Mouse (Mus musculus): ENCODE data around the gene Dscam. TPM values are rescaled to one million over a fixed set of nuclear protein-coding genes. Genes with fewer than 3 reads are reported as not detected.

Gene Dscam
- polyA plus RNA-seq, 1 experiment from 2014 or later = 0.05 TPM

DNA sequence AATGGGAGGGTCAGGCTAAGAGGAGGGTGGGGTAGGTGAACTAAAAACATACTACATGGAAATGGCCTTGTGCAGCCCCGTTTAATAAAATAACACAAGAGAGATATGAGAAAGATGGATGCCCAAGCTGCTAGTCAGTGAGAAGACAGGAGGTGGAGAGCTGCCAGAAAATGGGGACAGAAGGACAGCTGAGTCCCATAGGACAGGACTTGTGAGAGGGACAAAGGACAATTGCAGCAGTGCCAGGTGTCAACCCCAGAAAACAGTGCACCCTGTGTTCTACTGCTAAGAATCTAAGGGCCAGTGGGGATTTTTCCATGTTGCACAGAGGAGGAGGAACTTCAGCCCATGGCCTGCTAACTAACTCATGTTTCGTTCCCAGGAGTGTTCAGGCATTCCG, 470.0 kb downstream of the Dscam start:
- no peaks in the 10 kb centered on the region for H3K9me3 ChIP-seq (replicated peaks; ENCODE audit: low read length)
- H3K4me1 ChIP-seq (replicated peaks; ENCODE audit: insufficient read depth, low read length) = no peaks in the 10 kb centered on the region
- ATAC-seq (replicated peaks; ENCODE audit: low FRiP score, low read depth) = no peak
- H3K27ac ChIP-seq = no peak overlapping the region
- 59% methylated on average over 3 of the region's 3 CpGs for WGBS
- H3K9ac ChIP-seq (ENCODE audit: low read depth, low read length) = no peak overlapping the region
- H3K4me2 ChIP-seq (ENCODE audit: low read length) = no peak overlapping the region
- no peak overlapping the region for H3K4me3 ChIP-seq (replicated peaks; ENCODE audit: low read depth, low read length)
- DNase-seq (ENCODE audit: low spot score) = no peak
- no peaks in the 10 kb centered on the region for H3K36me3 ChIP-seq (ENCODE audit: insufficient read depth, low read length)
- H3K27me3 ChIP-seq (ENCODE audit: insufficient read depth, low read length) = no peaks in the 10 kb centered on the region
- TF ChIP-seq CTCF (IDR thresholded peaks at IDR 0.05; ENCODE audit: low read depth) = no peak

DNA sequence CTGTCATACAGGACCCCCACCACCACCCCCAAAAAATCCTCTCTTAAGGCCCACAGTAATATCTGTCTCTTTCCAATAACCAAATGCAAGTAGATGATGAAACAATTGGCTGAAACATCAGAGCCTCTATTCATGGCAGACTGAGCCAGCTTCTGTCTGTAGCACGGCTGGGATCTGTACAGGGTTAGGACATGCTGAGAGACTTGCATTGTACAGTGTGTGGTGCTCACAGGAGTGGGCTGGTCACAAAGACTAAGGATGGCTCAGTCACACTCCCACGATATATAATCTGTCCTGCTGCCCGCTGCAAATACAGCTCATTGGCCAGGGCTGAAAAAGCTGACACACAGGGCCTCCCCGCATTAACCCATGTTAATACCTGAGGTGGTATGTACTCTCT, 474.7 kb downstream of the Dscam start:
- WGBS = 76% methylated on average over 4 of the region's 4 CpGs
- Histone ChIP-seq H3K27me3 (ENCODE audit: insufficient read depth, low read length) (no peaks in the 10 kb centered on the region), H3K4me2 (ENCODE audit: low read length) (no peak overlapping the region), H3K9me3 (replicated peaks; ENCODE audit: low read length) (no peaks in the 10 kb centered on the region), H3K4me3 (replicated peaks; ENCODE audit: low read depth, low read length) (no peak overlapping the region), H3K9ac (ENCODE audit: low read depth, low read length) (no peak overlapping the region), H3K4me1 (replicated peaks; ENCODE audit: insufficient read depth, low read length) (no peaks in the 10 kb centered on the region), H3K36me3 (ENCODE audit: insufficient read depth, low read length) (no peaks in the 10 kb centered on the region), H3K27ac (no peak overlapping the region)
- TF ChIP-seq CTCF (IDR thresholded peaks at IDR 0.05; ENCODE audit: low read depth) = no peak
- no peak for DNase-seq (ENCODE audit: low spot score)
- no peak for ATAC-seq (replicated peaks; ENCODE audit: low FRiP score, low read depth)

DNA sequence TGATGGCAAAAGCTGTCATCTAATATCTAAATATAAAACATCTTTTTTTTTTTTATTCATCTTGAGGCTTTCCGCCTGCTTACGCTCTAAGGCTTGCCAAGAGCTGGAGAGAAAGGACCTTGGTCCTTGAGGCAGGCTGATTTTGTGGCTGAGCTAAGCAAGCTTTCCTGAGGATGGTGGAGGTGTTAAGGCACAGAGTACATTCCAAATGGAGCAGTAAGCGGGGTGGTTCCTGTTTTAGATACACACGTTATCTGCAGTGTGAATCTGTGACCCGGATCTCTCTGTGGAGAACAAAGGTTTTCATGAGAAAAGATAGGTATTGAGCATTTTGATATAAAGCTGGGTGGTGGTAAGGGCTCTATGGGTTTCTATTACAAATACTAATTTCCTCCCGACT, 479.0 kb downstream of the Dscam start:
- Histone ChIP-seq H3K36me3 (ENCODE audit: insufficient read depth, low read length) (no peaks in the 10 kb centered on the region), H3K4me1 (replicated peaks; ENCODE audit: insufficient read depth, low read length) (no peaks in the 10 kb centered on the region), H3K4me3 (replicated peaks; ENCODE audit: low read depth, low read length) (no peak overlapping the region), H3K27ac (no peak overlapping the region), H3K9ac (ENCODE audit: low read depth, low read length) (no peak overlapping the region), H3K4me2 (ENCODE audit: low read length) (no peak overlapping the region), H3K27me3 (ENCODE audit: insufficient read depth, low read length) (no peaks in the 10 kb centered on the region), H3K9me3 (replicated peaks; ENCODE audit: low read length) (no peaks in the 10 kb centered on the region)
- ATAC-seq (replicated peaks; ENCODE audit: low FRiP score, low read depth) = no peak
- 81% methylated on average over 6 of the region's 6 CpGs for WGBS
- no peak for TF ChIP-seq CTCF (IDR thresholded peaks at IDR 0.05; ENCODE audit: low read depth)
- DNase-seq (ENCODE audit: low spot score) = no peak

DNA sequence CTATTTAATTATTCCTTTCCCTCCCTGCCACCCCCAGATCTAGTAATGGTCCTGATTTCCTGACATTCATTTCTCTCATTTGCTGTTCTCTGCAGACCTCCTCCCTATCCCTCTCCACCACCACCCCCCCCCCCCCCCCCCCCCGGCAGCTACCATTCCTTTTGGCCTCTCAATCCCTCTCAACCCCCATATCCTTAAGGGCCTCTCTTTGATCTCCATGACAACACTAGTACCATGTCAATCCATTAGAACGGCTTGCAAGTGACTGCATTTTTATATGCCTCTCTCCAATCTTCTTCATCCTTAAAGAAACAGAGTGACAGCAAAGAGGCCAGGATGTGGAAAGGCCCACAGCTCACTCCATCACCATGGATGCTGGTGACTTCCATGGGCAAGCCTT, 480.5 kb downstream of the Dscam start:
- Histone ChIP-seq H3K27me3 (ENCODE audit: insufficient read depth, low read length) (no peaks in the 10 kb centered on the region), H3K4me2 (ENCODE audit: low read length) (no peak overlapping the region), H3K4me1 (replicated peaks; ENCODE audit: insufficient read depth, low read length) (no peaks in the 10 kb centered on the region), H3K9me3 (replicated peaks; ENCODE audit: low read length) (no peaks in the 10 kb centered on the region), H3K36me3 (ENCODE audit: insufficient read depth, low read length) (no peaks in the 10 kb centered on the region), H3K4me3 (replicated peaks; ENCODE audit: low read depth, low read length) (no peak overlapping the region), H3K27ac (no peak overlapping the region), H3K9ac (ENCODE audit: low read depth, low read length) (no peak overlapping the region)
- DNase-seq (ENCODE audit: low spot score) (no peak), ATAC-seq (replicated peaks; ENCODE audit: low FRiP score, low read depth) (no peak)
- WGBS = 5% methylated on average over 1 of the region's 2 CpGs
- TF ChIP-seq CTCF (IDR thresholded peaks at IDR 0.05; ENCODE audit: low read depth) = no peak

DNA sequence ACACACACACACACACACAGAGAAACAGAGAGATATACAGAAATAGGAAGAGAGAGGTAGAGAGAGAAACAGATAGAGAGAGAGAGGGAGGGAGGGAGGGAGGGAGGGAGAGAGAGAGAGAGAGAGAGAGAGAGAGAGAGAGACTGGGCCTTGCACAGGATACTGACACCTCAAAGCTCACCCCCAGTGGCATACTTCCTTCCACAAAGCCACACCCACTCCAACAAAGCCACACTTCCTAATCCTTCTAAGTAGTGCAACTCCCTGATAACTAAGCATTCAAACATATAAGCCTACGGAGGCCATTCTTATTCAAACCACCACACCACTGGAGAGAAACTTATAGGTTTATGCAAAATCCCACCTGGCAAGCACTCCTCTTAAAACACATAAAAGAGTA, 481.1 kb downstream of the Dscam start:
- DNase-seq (ENCODE audit: low spot score) (no peak), ATAC-seq (replicated peaks; ENCODE audit: low FRiP score, low read depth) (no peak)
- Histone ChIP-seq H3K27ac (no peak overlapping the region), H3K27me3 (ENCODE audit: insufficient read depth, low read length) (no peaks in the 10 kb centered on the region), H3K9ac (ENCODE audit: low read depth, low read length) (no peak overlapping the region), H3K4me1 (replicated peaks; ENCODE audit: insufficient read depth, low read length) (no peaks in the 10 kb centered on the region), H3K9me3 (replicated peaks; ENCODE audit: low read length) (no peaks in the 10 kb centered on the region), H3K4me3 (replicated peaks; ENCODE audit: low read depth, low read length) (no peak overlapping the region), H3K4me2 (ENCODE audit: low read length) (no peak overlapping the region), H3K36me3 (ENCODE audit: insufficient read depth, low read length) (no peaks in the 10 kb centered on the region)
- WGBS = 36% methylated on average over 1 of the region's 1 CpGs
- no peak for TF ChIP-seq CTCF (IDR thresholded peaks at IDR 0.05; ENCODE audit: low read depth)

DNA sequence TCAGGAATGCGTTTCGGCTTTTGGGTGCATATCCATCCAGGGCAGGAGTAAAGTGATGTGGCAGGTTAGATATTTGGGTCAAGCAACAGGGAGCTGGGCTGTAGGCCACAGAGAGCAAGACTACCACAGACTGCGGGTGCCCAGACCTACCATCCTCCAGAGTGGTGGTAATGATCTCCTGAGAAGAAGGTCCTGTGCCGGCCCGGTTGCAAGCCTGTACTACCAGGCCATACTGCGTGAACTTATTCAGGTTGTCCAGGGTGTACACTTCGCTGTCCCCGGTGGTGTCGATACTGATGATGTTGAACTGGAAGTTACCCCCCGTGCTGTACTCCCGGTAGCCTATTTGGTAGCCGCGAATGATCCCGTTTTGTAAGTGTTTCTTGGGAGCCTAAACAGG, 485.5 kb downstream of the Dscam start:
- no peak overlapping the region for H3K27ac ChIP-seq
- H3K4me2 ChIP-seq (ENCODE audit: low read length) = no peak overlapping the region
- H3K36me3 ChIP-seq (ENCODE audit: insufficient read depth, low read length) = no peaks in the 10 kb centered on the region
- no peak for TF ChIP-seq CTCF (IDR thresholded peaks at IDR 0.05; ENCODE audit: low read depth)
- no peak overlapping the region for H3K9ac ChIP-seq (ENCODE audit: low read depth, low read length)
- H3K4me3 ChIP-seq (replicated peaks; ENCODE audit: low read depth, low read length) = no peak overlapping the region
- WGBS = 89% methylated on average over 14 of the region's 14 CpGs
- H3K27me3 ChIP-seq (ENCODE audit: insufficient read depth, low read length) = no peaks in the 10 kb centered on the region
- H3K9me3 ChIP-seq (replicated peaks; ENCODE audit: low read length) = no peaks in the 10 kb centered on the region
- H3K4me1 ChIP-seq (replicated peaks; ENCODE audit: insufficient read depth, low read length) = no peaks in the 10 kb centered on the region
- ATAC-seq (replicated peaks; ENCODE audit: low FRiP score, low read depth) (no peak), DNase-seq (ENCODE audit: low spot score) (no peak)

DNA sequence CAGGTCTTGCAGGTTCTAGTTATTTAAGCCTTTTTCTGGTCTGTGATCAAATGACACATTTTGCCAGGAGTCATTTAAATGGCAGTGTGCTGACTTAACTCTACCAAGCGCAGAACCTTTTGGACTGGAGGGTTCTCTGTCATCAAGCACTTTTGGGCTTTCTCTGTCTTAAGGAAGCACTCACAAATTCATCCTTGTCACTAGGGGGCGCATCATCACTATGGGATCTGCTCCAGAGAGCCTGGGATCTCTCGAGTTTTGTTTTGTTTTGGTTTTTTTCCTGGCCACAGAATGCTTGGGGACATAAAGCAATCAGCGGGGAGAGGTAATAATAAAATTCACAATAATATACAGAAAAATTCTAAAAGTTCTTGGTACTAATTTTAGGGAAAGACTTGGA, 486.0 kb downstream of the Dscam start:
- H3K4me3 ChIP-seq (replicated peaks; ENCODE audit: low read depth, low read length) = no peak overlapping the region
- TF ChIP-seq CTCF (IDR thresholded peaks at IDR 0.05; ENCODE audit: low read depth) = peak; percentile 84

More for the DNA sequence above, 486.0 kb downstream of the Dscam start:
- Histone ChIP-seq H3K27ac (no peak overlapping the region), H3K9me3 (replicated peaks; ENCODE audit: low read length) (no peaks in the 10 kb centered on the region), H3K4me2 (ENCODE audit: low read length) (no peak overlapping the region), H3K4me1 (replicated peaks; ENCODE audit: insufficient read depth, low read length) (no peaks in the 10 kb centered on the region), H3K36me3 (ENCODE audit: insufficient read depth, low read length) (no peaks in the 10 kb centered on the region), H3K9ac (ENCODE audit: low read depth, low read length) (no peak overlapping the region), H3K27me3 (ENCODE audit: insufficient read depth, low read length) (no peaks in the 10 kb centered on the region)
- ATAC-seq (replicated peaks; ENCODE audit: low FRiP score, low read depth) (no peak), DNase-seq (ENCODE audit: low spot score) (peak; percentile 80)
- WGBS = 17% methylated on average over 4 of the region's 4 CpGs

Measured in kidney, postnatal 0 days (tissue).